Mouse (Mus musculus) retina, postnatal 1 day (tissue): ENCODE results near the gene Glra2.
"Not testable (repeated sequence)": the region's sequence is repeated elsewhere in the genome, so short reads cannot be mapped to it uniquely, and the experiment has no call there.

ENCODE experiments used
- DNase-seq: peaks from one replicate; pipeline ENCODE4 v3.0.0-alpha.2; 2012

The Glra2 gene

DNA sequence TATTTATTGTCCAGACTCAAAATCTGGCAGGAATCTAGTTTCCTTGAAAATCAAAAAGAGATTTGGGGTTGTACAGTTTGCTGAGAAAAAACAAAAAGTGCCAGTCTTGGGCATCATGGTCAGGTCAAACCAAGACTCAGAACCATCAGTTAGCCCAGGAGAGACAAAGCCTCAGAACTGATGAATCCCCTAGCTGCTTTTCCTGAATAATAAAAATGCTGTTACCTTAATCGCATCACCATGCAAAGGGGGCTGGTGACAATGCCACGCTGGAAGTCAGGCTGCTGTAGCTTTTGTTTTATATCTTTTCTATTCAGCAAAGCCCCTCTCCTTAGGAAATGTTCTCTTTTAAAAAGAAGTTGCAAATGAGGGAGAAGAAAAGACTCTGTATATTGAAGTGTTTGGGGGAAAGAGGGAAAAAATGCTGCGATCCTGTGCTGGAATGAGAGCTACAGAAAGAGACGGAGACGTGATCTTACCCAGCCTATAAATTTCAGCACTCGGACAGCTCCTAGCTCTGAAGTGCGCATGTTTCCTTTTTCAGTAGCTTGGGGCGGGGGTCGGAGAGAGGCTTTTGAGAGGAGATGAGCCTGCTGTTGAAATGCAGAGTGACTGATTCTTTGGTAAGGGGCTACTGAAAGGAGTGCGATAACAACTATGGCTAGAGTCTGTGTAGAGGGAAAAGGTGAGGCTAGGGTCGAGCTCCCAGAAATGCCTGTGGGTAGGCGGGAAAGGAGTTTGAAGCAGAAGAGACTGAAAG lies at the start of gene Glra2:
Glra2 (minus strand) TSS at position 455 of the 760 bp plus-strand sequence.
- peak; percentile 73 for DNase-seq

DNA sequence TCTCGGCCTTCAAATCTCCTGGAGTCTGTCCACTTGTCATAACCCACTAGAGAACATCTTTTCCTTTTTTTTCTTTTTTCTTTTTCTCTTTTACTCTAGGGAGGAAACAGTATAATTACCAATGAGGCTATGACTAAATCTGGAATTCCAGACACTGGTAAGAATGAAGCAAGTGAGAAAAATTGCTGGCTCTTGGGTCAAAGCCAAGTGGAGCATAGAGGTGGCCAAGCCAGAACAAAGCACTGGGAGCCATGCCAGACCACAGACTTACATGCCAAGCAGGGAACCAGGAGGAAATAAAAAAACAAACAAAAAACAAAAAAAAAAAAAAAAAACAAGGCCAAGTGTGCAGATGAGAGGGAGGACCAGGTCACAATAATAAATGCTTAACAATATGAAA lies 35.6 kb upstream of the Glra2 start:
- DNase-seq, result peak; percentile 47

DNA sequence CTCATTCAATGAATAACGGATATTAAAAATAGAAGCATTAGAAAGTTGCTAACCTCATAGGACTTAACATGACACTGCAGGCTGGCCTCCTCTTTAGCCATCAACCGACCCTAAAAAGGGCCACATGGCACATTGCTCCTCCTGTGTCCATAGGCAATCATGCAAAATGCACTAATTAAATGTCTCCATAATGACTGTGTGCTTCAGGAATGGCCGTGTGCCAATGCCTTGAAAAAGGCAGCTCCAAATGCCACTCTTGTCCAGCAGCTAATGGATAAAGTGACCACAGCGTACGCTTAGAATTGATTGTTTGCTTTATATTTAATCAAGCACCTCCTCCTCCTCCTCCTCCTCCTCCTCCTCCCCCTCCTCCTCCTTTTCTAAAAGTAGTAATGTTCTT lies 17.4 kb upstream of the Glra2 start:
- DNase-seq, result no peak

DNA sequence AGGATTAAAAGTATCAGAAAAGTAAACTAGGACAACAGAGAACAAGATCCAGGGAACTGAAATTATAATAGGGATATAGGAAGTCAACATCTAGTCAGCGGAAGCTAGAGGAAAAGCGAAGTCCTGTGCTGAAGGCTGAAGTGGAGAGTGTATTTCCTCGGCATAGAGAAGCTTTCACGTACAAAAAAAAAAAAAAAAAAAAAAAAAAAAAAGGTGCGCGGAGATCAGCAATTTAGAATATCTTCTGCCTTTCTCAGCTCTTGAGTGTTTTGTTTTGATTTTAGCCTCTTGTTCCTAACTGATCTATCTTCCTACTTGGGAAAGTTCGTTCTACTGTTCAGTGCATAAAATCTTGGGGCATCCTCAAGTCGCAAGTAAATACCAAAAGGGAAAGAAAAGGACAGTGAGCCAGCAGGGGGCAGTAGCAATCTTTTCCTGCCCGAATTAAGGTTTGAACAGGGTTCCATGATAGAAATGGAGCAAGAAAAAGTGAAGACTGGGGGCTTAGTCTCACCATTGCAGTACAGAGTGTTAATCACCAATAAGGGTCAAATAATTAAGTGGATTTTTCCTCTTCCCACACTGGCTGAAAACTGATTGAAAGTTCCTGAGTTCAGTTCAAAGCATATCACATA lies 623 bp upstream of the Glra2 start:
- DNase-seq, result peak; percentile 53

DNA sequence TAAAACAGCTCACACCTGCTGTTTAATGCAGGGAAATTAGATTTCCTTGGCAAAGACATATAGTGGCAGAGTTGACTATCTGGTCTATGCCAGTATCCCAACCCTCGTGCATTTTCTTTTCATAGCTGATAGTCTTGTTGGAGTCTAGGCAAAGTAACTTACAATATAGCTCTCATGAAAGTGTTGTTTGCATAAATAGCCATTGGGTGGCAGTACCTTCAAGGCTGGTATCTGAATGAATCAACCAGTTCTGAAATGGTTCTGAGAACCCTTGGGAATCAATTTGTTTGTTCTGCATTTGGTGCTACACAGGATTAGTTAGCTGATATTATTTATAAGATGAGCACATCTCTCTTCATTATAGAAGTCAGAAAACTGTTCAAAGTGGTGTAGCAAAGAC lies 133.6 kb downstream of the Glra2 start:
- peak; percentile 1 for DNase-seq

DNA sequence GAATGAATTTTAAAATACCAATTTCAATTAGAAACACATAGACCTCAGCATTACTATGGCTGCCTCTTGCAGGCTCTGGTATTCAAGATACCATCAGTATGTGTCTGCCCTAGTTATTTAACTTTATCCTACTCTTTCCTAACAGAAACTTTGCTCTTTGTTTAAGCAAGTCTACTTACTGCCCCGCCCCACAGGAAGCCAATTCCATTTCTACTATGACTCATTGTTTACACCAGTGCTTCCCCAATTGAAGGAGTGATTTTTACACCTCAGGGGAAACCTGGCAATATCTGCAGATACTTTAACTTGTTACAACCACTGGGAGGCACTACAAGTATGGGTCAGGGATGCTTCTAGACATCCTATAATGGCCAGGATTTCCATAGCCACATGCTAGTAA lies 136.0 kb downstream of the Glra2 start:
- no peak for DNase-seq

DNA sequence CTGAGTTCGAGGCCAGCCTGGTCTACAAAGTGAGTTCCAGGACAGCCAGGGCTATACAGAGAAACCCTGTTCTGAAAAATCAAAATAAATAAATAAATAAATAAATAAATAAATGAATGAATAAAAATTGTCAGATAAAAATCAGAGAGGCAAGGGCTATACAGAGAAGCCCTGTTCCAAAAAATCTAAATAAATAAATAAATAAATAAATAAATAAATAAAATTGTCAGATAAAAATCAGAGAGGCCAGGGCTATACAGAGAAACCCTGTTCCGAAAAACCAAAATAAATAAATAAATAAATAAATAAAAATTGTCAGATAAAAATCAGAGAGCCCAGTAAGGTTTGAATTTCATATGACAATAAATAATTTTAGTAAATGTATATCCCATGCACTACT lies 144.2 kb downstream of the Glra2 start:
- DNase-seq, result not testable (repeated sequence)

DNA sequence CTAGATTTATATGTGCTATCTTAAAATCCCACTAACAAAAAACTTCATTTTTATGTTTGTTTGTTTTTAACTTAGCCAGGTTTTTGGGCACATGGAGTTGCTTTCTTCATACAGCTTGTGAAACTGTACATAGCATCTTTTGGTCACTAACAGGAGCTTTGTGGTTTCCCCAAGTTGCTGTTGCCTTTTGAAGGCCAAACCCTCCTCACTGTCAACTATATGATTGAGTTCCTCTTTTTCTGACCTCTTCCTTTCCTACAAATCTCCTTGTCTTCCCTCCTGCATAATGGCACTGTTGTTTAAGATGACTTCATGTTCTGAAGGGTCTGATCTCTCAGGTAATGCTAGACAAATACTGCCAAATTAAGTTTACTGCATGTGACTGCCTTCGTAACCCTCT lies 170.6 kb downstream of the Glra2 start:
- no peak for DNase-seq

DNA sequence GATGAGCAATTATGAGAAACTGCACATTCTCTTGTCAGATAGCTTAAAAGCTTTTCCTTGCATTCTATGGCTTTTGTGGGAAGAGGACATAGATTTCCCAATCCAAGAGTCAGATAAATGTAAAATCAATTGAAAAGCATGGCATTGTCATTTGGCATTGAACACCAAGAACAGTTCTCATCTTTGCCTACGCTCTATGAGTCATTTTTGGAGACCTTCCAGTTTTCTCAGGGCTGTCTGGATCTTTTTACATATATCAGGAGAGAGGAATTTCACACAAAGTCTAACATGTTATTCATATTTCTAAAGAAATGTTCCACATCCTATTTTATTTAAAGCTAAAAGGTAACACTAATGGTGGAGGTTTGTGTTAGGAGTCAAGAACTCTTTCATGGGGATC lies 223.0 kb downstream of the Glra2 start:
- no peak for DNase-seq
